Mouse (Mus musculus) cerebellum, adult 8-10 months (tissue): Measurements from ENCODE around the gene Camta1.

Source experiments
- DNase-seq: peaks from one replicate; pipeline ENCODE4 v3.0.0; 2022

The Camta1 gene

GRCm38 (mm10) chr4:151576291-151577108 is 285.2 kb downstream of the Camta1 start:
- DNase-seq = peak; percentile 26

GRCm38 (mm10) chr4:151572716-151573115 is 289.0 kb downstream of the Camta1 start:
- peak; percentile 45 for DNase-seq

GRCm38 (mm10) chr4:151569586-151569985 is 292.1 kb downstream of the Camta1 start:
- DNase-seq = peak; percentile 39

GRCm38 (mm10) chr4:151568887-151569286 is 292.8 kb downstream of the Camta1 start:
- no peak for DNase-seq

GRCm38 (mm10) chr4:151567105-151567504 is 294.6 kb downstream of the Camta1 start:
- no peak for DNase-seq

GRCm38 (mm10) chr4:151555505-151555904 is 306.2 kb downstream of the Camta1 start:
- DNase-seq = no peak

GRCm38 (mm10) chr4:151549523-151549922 is 312.2 kb downstream of the Camta1 start:
- no peak for DNase-seq

GRCm38 (mm10) chr4:151545452-151545851 is 316.2 kb downstream of the Camta1 start:
- no peak for DNase-seq

- peak; percentile 26 for DNase-seq
Measured at GRCm38 (mm10) chr4:151544191-151544590, 317.5 kb downstream of the Camta1 start.

GRCm38 (mm10) chr4:151540546-151540945 is 321.1 kb downstream of the Camta1 start:
- no peak for DNase-seq

GRCm38 (mm10) chr4:151539881-151540280 is 321.8 kb downstream of the Camta1 start:
- DNase-seq = peak; percentile 34

- DNase-seq = no peak
Measured at GRCm38 (mm10) chr4:151539167-151539525, 322.5 kb downstream of the Camta1 start.

GRCm38 (mm10) chr4:151538446-151539166 is 323.1 kb downstream of the Camta1 start:
- no peak for DNase-seq

GRCm38 (mm10) chr4:151535916-151536450 is 325.7 kb downstream of the Camta1 start:
- DNase-seq = no peak

- DNase-seq = no peak
Measured at GRCm38 (mm10) chr4:151533451-151533850, 328.2 kb downstream of the Camta1 start.

- DNase-seq = no peak
Measured at GRCm38 (mm10) chr4:151528436-151528835, 333.2 kb downstream of the Camta1 start.

- no peak for DNase-seq
Measured at GRCm38 (mm10) chr4:151527763-151528162, 333.9 kb downstream of the Camta1 start.

GRCm38 (mm10) chr4:151520103-151520502 is 341.6 kb downstream of the Camta1 start:
- peak; percentile 76 for DNase-seq

GRCm38 (mm10) chr4:151519011-151519410 is 342.7 kb downstream of the Camta1 start:
- DNase-seq = peak; percentile 21

- DNase-seq = no peak
Measured at GRCm38 (mm10) chr4:151516998-151517799, 344.5 kb downstream of the Camta1 start.

GRCm38 (mm10) chr4:151515316-151515715 is 346.4 kb downstream of the Camta1 start:
- no peak for DNase-seq

GRCm38 (mm10) chr4:151511092-151511491 is 350.6 kb downstream of the Camta1 start:
- no peak for DNase-seq

GRCm38 (mm10) chr4:151510417-151510816 is 351.3 kb downstream of the Camta1 start:
- no peak for DNase-seq
